Comparison of ENCODE assay signal across 8 mouse cellular contexts in the genomic region with DNA sequence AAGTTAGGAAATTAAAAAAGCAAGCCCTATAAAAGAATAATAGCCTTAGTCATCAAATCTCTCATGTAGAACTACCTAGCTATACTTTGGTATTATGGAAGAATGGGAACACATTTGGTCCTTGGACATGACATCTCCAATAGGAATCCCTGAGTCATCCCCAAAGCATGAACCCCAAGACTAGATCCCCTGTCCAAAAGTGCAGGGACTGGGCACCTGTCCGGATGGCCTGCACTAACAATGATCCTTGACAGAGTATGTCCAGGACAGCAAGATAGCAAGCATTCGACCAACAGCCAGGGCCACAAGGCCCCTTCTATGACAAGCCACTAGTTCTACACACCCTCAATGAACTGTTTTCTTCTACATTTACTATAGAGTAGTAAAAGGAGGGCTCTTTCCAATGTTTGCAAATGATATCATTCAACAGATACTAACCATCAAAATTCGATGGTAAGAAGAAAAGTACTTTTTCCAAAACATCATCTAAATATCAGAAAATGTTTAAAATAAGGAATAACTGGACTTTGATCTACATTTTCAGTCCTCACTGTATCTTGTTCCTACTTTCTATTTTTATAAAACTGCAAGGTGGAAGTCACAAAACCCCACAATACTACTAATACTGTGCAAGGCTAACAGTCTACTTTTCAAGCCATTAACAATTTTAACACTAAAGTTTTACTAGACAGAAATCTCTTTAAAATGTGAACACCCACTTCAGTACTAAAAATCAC. TPM values are rescaled to one million over a fixed set of nuclear protein-coding genes. Genes with fewer than 3 reads are reported as not detected.
DNase-seq lines count a peak whose midpoint lies in the region; ATAC-seq and TF ChIP-seq lines count a peak whose summit lies in the region.

No protein-coding gene starts in this region.

- 37% methylated on average over 3 of the region's 3 CpGs for WGBS in heart, embryonic 12.5 days
- WGBS in bone marrow, adult 2 months: 35% methylated on average over 3 of the region's 3 CpGs
- 62% methylated on average over 3 of the region's 3 CpGs for WGBS in hindbrain, embryonic 13.5 days
- WGBS in midbrain, embryonic 13.5 days: 58% methylated on average over 3 of the region's 3 CpGs

- H3K36me3 ChIP-seq in heart, embryonic 12.5 days: no peaks in the 10 kb centered on the region
- H3K36me3 ChIP-seq in hindbrain, embryonic 13.5 days: no peaks in the 10 kb centered on the region
- H3K36me3 ChIP-seq in midbrain, embryonic 13.5 days: no peaks in the 10 kb centered on the region

- peak overlapping the region; percentile 64 for H3K9ac ChIP-seq in heart, embryonic 12.5 days
- peak overlapping the region; percentile 70 for H3K9ac ChIP-seq in hindbrain, embryonic 13.5 days
- peak overlapping the region; percentile 99 for H3K9ac ChIP-seq in midbrain, embryonic 13.5 days (replicated peaks)

- intact Hi-C loops in heart, postnatal 14 days (cut with DNase I): loop anchor here (2.0 to 5.0 kb wide), 2 partner anchors 36 to 103 kb away; no protein-coding TSS in a partner anchor

- no peaks in the 10 kb centered on the region for H3K27me3 ChIP-seq in heart, embryonic 12.5 days (replicated peaks)
- H3K27me3 ChIP-seq in hindbrain, embryonic 13.5 days: no peaks in the 10 kb centered on the region
- H3K27me3 ChIP-seq in midbrain, embryonic 13.5 days: no peaks in the 10 kb centered on the region

- peak overlapping the region; percentile 97 for H3K4me3 ChIP-seq in heart, embryonic 12.5 days
- H3K4me3 ChIP-seq in bone marrow, adult 2 months (replicated peaks; ENCODE audit: control insufficient read depth, low read depth, low read length): peak overlapping the region; percentile 29
- H3K4me3 ChIP-seq in hindbrain, embryonic 13.5 days: peak overlapping the region; percentile 93
- peak overlapping the region; percentile 98 for H3K4me3 ChIP-seq in midbrain, embryonic 13.5 days (replicated peaks)

- TF ChIP-seq POLR2A in bone marrow, adult 2 months (IDR thresholded peaks at IDR 0.05; ENCODE audit: borderline replicate concordance, control insufficient read depth, low read depth, low read length): no peak

- peak overlapping the region; percentile 61 for H3K4me2 ChIP-seq in heart, embryonic 12.5 days
- H3K4me2 ChIP-seq in hindbrain, embryonic 13.5 days: peak overlapping the region; percentile 83
- peak overlapping the region; percentile 81 for H3K4me2 ChIP-seq in midbrain, embryonic 13.5 days (replicated peaks)

- 0 out of 2 replicates have a peak overlapping the region, but pooled peaks have one; percentile 8 for H3K27ac ChIP-seq in heart, embryonic 12.5 days (ENCODE audit: poor library complexity, severe bottlenecking)
- H3K27ac ChIP-seq in bone marrow, adult 2 months (ENCODE audit: control insufficient read depth, insufficient read depth, low read depth, low read length, poor library complexity): no peak overlapping the region
- H3K27ac ChIP-seq in hindbrain, embryonic 13.5 days: no peak overlapping the region
- no peak overlapping the region for H3K27ac ChIP-seq in midbrain, embryonic 13.5 days

- no peak for DNase-seq in heart, postnatal 14 days
- no peak for DNase-seq in urinary bladder, postnatal 10 days (ENCODE audit: low spot score)
- no peak for DNase-seq in layer of hippocampus, postnatal 25 days (ENCODE audit: extremely low spot score in 1 of 2, low spot score in 1 of 2)
- DNase-seq in urinary bladder, postnatal 36 days (ENCODE audit: low spot score in 2 of 2): no peak

- no peaks in the 10 kb centered on the region for H3K9me3 ChIP-seq in heart, embryonic 12.5 days (replicated peaks)
- no peaks in the 10 kb centered on the region for H3K9me3 ChIP-seq in hindbrain, embryonic 13.5 days
- no peaks in the 10 kb centered on the region for H3K9me3 ChIP-seq in midbrain, embryonic 13.5 days

- peaks cover 21% of the 10 kb centered on the region for H3K4me1 ChIP-seq in heart, embryonic 12.5 days (replicated peaks)
- H3K4me1 ChIP-seq in bone marrow, adult 2 months (ENCODE audit: control insufficient read depth, insufficient read depth, low read length): peaks cover 3% of the 10 kb centered on the region; the same call in 1 of the 2 replicates
- H3K4me1 ChIP-seq in hindbrain, embryonic 13.5 days (replicated peaks): peaks cover 26% of the 10 kb centered on the region
- peaks cover 30% of the 10 kb centered on the region for H3K4me1 ChIP-seq in midbrain, embryonic 13.5 days (replicated peaks)

- ATAC-seq in heart, embryonic 12.5 days (ENCODE audit: insufficient number of reproducible peaks, low FRiP score): no peak
- no peak for ATAC-seq in hindbrain, embryonic 13.5 days (ENCODE audit: low FRiP score)
- ATAC-seq in midbrain, embryonic 13.5 days: no peak

- no peak for TF ChIP-seq CTCF in bone marrow, adult 2 months (IDR thresholded peaks at IDR 0.05; ENCODE audit: control insufficient read depth, insufficient read depth, low read length)

RNA-seq across cellular contexts. Expression of a gene that starts 2.0 kb away (rescaled TPM):
- polyA plus RNA-seq in heart, embryonic 12.5 days (2016; fragmentation: Nextera tagmentation; extraction: Ambion mirVana): 18.0 and 18.5 TPM in 2 replicates
- total RNA-seq in heart, postnatal 14 days (2021): 10 to 100 TPM; 38.5 to 42.9 TPM
- polyA plus RNA-seq in bone marrow, adult 2 months (2011; ENCODE audit: insufficient read depth, insufficient read length, low replicate concordance, missing spikeins): 21.1 and 26.4 TPM in 2 replicates
- polyA plus RNA-seq in hindbrain, embryonic 13.5 days (2015; fragmentation: Nextera tagmentation; extraction: Ambion mirVana): 27.5 and 27.6 TPM in 2 replicates
- polyA plus RNA-seq in midbrain, embryonic 13.5 days (2015; fragmentation: Nextera tagmentation; extraction: Ambion mirVana): 29.1 TPM in 2 replicates
- total RNA-seq in layer of hippocampus, postnatal 25 days (2021): 10 to 100 TPM; 31.6 to 40.0 TPM

Comparison
In these comparisons a context has a peak if more than half of its experiments do, and no peak if none do; other contexts are left out.
1. H3K4me3 ChIP-seq: peak in every context shown above with its lines; median percentile 98 in midbrain, embryonic 13.5 days; 97 in heart, embryonic 12.5 days; 93 in hindbrain, embryonic 13.5 days; 29 in bone marrow, adult 2 months.